Mouse (Mus musculus) embryo, embryonic 10 days (tissue): ENCODE results near the gene Sec61b.

Experiments used
- DNase-seq: peaks from one replicate; pipeline ENCODE4 v3.0.0-alpha.2; 2015; ENCODE audit warnings: low spot score

Sec61b gene

DNA sequence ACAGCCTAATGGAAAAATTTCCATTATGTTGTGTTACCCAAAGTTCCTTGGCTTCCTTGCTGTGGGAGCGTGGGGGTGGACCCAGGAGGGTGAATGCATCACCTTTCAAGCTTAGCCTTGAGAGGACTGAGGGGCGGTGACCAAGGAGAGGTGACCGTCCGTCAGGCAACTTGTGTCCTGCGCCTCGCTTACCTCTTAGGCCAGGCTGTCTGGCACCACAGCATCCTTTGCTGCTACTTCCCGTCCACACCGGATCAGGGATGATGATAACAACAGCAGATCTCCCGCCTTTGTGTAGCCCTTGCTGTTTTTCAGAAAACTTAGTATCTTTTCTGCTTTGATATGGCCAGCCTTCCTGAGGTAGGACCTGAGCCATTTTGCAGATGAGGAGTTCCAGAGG is 6.1 kb downstream of the Sec61b start:
- DNase-seq = no peak

DNA sequence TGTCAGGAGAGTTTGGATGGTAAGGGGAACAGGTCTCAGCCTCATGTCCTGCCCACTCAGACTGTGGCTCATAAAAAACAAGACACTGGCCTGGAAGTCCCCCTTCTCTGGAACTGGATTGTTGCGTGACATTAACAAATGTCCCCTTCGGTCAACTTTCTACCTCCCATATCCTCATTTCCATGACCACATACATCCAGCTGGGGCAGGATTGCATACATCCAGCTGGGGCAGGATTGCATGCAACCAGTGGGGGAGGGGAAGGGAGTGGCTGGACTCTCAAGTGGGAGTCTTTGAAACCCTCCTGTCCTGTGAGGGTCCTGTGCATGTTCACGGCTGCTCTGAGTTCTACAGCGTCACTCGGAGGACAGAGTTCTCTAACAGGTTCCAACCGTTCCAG is 16.8 kb downstream of the Sec61b start:
- DNase-seq = no peak

DNA sequence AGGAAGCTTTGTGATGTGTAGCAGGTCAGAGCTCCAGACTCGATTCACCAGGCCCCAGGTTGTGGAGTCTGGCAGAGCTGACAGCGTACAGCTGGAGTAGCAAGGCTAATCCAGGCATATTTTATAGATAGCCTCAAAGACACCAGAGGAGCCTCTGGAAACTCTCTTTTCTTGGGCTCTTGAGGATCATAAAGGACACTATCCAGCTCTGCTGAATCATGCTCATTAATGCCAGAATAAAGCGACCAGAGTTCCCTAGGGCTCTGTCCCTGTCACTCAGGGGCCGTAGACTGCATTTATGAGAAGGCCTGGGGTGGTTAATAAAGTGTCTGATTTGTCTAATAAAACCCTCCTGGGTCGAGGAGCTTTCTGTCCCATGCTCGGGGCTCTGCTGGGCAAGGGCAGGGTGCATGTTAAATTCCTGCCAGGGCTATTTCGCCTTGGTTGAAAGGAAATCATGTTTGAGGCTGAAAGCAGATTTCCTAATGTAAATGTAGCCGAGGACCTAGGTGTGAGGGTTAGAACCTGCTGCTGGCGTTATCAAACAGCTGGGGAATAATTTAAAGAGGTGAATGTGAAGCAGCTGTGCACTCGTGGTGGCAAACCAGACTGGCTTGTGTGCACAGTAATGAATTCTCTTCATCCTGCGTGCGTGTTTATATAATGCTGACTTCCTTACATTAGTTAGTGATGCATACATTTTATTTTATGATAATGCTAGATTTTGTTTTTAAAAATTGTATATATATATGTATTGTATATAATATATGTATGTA is 18.0 kb downstream of the Sec61b start:
- no peak for DNase-seq

DNA sequence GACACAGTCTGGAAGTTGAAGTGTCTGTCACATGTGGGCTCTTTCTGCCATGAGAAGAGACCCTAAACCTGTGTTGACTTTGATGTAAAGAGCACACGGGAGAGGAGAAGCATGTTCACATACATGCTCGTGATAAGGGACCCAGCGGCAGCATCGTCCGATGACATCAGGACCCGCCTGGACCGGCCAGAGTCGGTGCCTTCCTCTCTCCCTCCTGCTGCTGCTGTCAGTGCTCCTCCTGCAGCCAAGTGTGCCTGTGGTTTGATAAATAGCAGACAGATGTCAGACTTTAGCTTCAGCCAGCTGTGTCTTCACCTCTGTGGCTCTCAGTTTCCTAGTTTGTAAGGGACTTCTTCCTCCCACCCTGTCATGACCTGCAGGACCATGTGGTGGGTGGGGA is 19.0 kb downstream of the Sec61b start:
- DNase-seq = no peak

DNA sequence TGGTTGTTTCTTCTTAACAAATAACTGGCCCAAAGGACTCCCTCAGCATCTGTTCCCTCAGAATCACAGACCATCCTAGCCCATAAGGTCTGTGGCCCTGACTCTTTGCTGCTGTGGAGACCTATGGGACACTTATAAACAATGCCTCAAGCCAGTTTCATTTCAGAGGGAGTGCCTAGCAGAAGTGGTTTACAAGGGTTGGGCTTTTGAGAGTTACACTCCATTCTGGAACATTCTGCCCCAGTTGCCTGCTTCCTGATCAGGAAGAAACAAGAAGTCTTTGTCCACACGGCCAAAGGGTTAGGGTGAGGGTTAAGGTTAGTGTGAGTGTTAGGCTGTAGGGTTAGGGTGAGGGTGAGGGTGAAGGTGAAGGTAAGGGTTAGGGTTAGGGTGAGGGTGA is 19.7 kb downstream of the Sec61b start:
- DNase-seq = no peak

DNA sequence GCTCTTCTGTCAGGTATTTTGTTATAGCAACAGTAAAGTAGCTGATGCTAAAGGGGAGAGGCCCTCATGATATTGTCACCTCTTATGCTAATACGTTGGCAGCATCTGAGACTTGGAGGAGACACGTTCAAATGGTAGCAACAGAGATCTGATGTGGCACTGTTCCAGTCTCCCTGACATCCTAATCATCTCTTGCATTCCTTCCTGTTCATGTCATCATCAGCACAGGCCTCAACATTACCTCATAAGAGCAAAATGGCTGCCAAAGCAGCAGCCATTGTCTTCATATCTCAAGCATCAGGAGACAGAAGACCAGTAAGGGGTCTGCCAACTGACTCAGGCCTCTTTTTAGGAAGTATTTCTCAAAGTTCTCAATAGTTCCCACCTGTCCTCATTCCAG is 20.2 kb downstream of the Sec61b start:
- no peak for DNase-seq

DNA sequence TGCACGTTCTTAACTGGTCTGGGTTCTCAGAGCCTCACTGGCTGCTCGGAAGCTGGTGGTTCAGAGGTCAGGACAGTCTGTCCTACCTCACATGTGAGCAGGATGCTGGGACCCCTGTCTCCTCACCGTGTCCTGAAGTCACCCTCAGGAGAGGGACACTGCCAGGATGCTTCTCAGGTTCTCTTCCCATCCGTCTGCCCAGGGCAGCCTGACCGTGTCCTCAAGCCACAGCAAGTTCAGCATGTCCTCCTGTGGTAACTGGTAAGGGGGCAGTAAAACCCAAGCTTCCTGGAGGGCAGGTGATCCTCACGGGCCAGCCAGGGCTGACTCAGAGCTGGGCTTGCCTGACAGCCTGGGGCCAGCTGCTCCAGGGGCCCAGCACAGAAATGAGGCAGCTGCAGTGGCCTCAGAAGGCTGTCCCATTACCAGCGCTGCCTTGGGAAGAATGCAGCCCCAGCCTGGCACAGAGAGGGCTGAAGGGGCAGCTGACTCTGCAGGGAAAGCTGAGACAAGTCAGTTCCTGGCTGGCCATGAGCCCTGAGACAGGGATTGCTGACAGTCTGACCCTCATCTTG is 23.4 kb downstream of the Sec61b start:
- no peak for DNase-seq

DNA sequence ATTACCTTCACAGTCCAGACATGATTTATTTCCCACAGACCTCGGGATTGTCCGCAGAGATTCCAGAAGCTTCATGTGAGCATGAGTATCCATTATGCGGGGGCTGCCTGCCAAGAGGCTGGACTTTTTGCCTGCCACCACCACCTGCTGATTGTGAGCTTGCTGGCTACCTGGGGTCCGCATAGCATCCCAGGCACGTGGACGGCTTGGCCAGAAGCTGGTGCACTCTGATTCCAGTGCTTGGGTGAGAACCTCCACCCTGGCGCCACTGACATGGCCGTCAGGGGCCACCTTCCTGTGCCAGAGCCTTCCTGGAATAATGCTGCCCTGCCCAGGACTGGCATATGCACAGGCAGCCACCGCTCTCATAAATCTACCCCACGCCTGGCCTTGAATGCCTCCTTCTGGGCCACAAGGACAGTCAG is 24.7 kb downstream of the Sec61b start:
- DNase-seq = no peak

DNA sequence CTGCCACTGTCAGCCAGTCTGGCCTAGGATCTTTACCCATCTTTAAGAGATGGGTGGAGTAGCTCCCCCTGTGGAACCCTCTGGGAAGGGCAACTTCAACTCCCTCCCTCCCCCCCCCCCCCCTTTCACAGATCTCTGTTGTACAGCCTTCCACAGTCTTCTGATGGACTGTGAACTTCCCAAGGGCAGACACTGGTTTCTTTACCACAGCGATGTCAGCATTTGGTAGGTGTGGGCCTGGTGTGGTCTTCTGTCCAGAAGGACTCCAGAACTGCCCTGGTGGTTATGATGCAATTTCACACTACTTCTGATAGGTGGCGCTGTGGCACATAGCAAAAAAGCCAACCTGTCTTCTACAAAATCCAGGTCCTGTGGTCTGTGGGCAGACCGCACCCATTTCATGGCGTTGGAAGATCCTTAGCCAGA is 28.1 kb downstream of the Sec61b start:
- DNase-seq = peak; percentile 84

DNA sequence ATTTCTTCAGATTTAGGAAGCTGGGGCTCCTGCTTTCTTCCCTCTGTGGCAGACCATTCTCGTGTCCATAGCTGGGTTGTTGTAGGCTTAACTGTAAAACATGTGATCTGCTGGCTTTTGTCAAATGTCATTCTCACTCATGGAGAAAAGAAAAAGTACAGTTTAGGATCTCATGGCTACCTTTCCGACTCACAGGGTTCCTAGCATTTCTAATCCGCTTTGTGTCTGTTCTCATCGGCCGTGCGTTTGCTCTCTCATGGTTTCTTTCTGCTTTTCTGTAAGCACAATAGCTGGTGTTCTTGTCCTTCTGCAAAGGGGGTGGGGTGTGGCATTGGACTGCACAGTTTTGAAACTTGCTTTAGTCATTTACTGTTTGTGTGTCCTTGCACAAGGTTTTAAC is 28.6 kb downstream of the Sec61b start:
- no peak for DNase-seq

DNA sequence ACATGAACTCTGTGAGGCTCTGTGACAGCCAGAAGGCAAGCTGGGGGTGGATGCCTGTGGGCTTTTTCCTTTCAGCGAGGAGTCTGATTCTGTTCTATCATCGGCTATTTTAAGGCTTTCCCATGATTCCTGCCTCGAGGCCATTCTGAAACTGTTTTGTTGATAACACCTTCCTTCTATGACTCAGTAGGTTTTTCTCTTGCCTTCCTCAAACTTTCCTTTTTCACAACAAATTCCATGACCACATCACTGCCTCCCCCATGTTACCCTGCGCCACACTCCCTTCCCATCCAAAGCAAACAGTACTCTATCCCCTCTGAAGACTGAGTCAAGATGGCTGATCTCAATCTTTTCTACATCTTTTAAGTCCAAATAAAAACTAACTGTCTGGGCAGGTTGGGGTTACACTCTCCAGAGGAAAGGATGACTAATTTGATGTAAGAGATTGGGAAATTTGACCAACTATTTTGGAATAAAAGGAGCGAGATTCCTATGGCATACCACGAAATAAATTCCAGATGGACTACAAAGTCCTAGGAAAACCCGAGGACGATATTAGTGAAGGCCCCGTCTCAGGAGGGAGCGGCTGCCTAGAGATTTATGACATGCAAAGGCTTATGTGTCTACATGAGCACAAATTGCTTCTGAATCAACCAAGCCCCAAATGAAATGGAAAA is 30.5 kb downstream of the Sec61b start:
- DNase-seq = no peak

DNA sequence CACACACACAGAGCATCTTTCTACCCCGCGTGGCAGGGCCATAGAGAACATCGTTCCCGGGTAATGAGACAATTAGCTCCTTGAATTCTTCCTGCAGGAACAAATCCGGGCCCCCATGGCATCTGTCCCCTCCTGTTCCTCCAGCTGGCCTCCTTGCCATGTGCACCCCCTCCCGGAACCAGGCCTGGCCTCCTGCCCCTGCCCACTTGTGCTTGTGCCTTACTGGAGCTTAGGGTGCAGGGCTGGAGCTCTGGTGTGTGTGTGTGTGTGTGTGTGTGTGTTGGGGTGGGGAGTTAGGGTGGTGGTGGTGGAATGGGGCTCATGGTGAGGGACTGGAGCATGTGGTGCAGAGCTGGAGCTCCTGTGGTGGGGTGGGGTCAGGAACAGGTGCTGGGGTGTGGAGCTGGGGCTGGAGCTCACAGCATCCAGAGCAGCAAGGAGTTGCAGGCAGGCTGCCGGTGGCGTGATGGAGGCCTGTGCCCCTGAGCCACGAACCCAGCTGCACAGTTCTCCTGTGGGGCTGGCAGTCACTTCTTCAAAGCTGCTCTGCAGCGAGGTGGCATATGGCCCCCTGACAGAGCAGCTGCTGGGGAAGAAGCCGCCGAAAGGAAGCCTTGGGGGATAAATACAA is 44.2 kb downstream of the Sec61b start:
- no peak for DNase-seq

DNA sequence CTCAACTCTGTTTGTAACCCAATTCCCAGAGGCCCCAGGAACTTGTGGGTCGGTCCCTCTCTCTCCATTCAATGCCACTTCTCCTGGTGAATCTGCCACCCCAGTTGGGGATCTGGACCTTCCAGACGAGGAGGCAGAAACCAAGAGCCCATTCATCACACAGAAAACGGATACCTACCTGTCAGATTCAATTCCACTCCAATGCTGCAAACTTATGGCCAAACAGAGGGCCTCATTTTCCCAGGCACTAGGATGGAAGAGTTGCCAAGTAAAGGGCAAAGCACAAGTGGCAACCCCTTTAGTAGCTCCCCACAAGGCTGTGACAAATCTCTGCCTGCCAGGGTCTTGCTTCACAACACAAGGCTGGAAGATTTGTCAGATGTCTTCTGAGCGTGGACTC is 45.6 kb downstream of the Sec61b start:
- no peak for DNase-seq

DNA sequence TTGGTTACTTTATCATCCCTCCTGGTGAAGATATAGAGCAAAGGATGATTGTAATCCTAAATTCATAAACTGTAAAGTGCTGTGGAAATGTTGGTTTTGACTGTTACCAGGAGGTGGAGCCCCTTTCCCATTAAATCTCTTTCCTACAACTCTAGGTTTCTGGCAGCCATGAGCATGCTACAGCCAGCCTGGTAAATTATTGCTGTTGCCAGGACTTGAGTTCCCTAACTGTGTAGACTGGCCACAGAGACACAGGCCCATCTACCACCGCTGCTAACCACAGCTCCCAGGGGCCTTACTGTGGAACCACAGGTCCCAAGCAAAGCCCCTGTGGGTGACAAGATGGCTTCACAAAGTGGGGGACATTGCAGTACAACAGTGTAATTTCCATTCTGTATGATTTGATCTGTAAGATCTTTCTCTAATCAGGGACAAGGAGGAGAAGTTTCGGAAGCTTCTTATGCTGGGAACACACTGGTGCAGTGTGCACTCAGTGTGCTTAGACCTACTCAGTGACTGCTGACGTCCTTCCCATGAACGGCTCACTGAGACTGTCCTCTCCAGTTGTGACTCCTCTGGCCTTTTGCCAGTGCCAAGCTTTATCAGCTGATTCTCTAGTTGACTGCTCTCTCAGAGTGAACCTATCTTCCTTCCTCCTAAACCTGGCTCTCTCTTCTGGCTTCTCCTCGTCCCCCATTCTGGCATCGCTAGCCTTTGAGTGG is 47.6 kb downstream of the Sec61b start:
- peak; percentile 55 for DNase-seq

DNA sequence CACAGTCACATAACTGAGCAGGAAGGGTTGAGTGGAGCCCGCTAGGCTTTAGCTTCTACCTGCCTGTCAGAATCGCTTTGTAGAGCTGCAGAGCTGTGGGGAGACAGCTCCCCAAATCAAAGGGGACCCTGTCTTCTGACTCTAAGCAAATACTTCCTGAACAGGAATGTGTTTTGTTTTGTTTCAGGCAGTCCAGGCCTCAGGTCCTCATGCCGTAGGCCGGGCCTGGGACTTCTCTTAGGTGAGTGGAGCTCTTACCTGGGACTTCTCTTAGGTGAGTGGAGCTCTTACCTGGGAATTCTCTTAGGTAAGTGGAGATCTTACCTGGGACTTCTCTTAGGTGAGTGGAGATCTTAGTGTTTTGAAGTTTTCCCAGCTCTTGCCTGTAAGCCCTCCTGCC is 55.4 kb downstream of the Sec61b start:
- DNase-seq = no peak
